Mouse (Mus musculus) myocyte (in vitro differentiated cells): Measurements from ENCODE around the gene BC053393.

Source experiments
- E2F4 ChIP-seq: IDR thresholded peaks from one replicate; pipeline ENCODE4 v1.6.1; 2011; ENCODE audit warnings: mild to moderate bottlenecking, control low read depth, moderate library complexity; ENCODE audit not compliant: insufficient read depth
- POLR2A ChIP-seq: IDR thresholded peaks from one replicate; pipeline ENCODE4 v1.6.1; 2011; ENCODE audit warnings: low read depth, mild to moderate bottlenecking, control low read depth, moderate library complexity; ENCODE audit not compliant: insufficient read length
- USF1 ChIP-seq: IDR thresholded peaks from one replicate; pipeline ENCODE4 v1.6.1; 2011; ENCODE audit warnings: low read depth, mild to moderate bottlenecking, control low read depth, moderate library complexity

DNA sequence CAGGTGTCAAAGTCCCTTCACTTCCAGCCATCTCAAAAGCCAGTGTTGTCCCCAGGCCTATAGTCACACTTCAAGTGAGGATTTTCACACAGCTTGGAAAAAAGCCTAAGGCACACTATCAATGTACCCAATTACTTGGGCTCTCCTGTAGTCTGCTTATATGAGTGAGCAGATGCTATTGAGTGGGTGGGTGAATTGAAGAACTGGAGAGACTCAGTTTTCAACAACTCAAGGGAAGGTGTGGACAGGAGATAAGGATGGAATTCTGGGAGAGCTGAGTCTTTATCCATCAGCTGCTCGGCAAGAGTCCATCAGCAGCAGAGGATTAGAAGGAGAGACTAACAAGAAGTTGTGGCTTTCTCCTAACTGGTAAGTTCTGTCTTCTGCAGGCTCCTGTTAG, at the start of gene BC053393:
- no peak for TF ChIP-seq POLR2A
- no peak for TF ChIP-seq E2F4
- TF ChIP-seq USF1 = no peak
